8 mouse cellular contexts compared by ENCODE assay signal in the genomic region with DNA sequence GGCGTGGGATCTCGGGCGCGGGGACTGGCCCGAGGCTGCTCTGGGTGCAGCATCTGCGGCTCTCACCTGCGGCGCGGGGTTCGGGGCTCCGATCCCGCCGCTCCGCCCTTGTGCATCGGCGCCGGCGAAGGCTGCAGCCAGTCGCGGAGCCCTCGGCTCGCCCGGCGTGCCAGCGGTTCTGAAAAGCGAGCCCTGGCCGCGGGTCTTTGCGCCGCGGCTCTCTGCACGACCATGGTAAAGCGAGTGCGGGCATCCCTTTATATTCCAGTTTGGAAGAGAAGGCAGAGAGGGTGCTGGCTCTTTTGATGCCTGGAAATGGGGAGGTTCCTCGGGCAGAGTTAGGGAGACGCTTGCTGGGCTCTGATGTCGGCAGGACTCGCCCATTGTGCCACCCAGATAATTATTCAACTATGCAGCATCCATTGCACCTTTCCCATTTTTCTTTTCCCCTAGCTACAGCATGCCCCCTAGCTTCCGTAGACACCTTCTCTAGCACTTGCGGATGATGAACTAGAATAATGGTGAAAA. TPM values are rescaled to one million over a fixed set of nuclear protein-coding genes. Genes with fewer than 3 reads are reported as not detected.
DNase-seq lines count a peak whose midpoint lies in the region; ATAC-seq lines count a peak whose summit lies in the region.

No protein-coding gene starts in this region.

- H3K9ac ChIP-seq in intestine, embryonic 15.5 days: peak overlapping the region; percentile 77
- H3K9ac ChIP-seq in midbrain, embryonic 13.5 days (replicated peaks): peak overlapping the region; percentile 99

- intact Hi-C loops in left cerebral cortex, postnatal 36 days (cut with DNase I): loop anchor here (1.0 to 5.0 kb wide), 4 partner anchors 42 to 234 kb away; partner anchors contain the start of gene Mettl24

- H3K27ac ChIP-seq in intestine, embryonic 15.5 days: peak overlapping the region; percentile 91
- H3K27ac ChIP-seq in midbrain, embryonic 13.5 days: peak overlapping the region; percentile 99

- H3K4me1 ChIP-seq in intestine, embryonic 15.5 days (replicated peaks): 0 out of 2 replicates have a peak, but pooled peaks cover 2% of the 10 kb centered on the region
- H3K4me1 ChIP-seq in midbrain, embryonic 13.5 days (replicated peaks): peaks cover 35% of the 10 kb centered on the region

- WGBS in intestine, embryonic 15.5 days: under 1% methylated on average over 40 of the region's 40 CpGs
- under 1% methylated on average over 40 of the region's 40 CpGs for WGBS in midbrain, embryonic 13.5 days

- no peaks in the 10 kb centered on the region for H3K36me3 ChIP-seq in intestine, embryonic 15.5 days
- peaks cover 3% of the 10 kb centered on the region; the same call in 1 of the 2 replicates for H3K36me3 ChIP-seq in midbrain, embryonic 13.5 days

- DNase-seq in ZHBTc4 (ENCODE audit: low read depth, low spot score): peak; percentile 73
- DNase-seq in cerebellum, adult 8-10 months: peak; percentile 70
- DNase-seq in frontal cortex, postnatal 14 days (ENCODE audit: low spot score in 2 of 2): peak; percentile 29 to 36
- peak; percentile 47 to 64 for DNase-seq in left cerebral cortex, postnatal 36 days (ENCODE audit: low spot score in 2 of 2)
- peak; percentile 6 to 20 for DNase-seq in spleen, adult 18-20 months

- H3K9me3 ChIP-seq in intestine, embryonic 15.5 days: no peaks in the 10 kb centered on the region
- H3K9me3 ChIP-seq in midbrain, embryonic 13.5 days: no peaks in the 10 kb centered on the region

- peak overlapping the region; percentile 90 for H3K4me3 ChIP-seq in intestine, embryonic 15.5 days (replicated peaks)
- peak overlapping the region; percentile 95 for H3K4me3 ChIP-seq in midbrain, embryonic 13.5 days (replicated peaks)

- H3K27me3 ChIP-seq in intestine, embryonic 15.5 days (replicated peaks): no peaks in the 10 kb centered on the region
- no peaks in the 10 kb centered on the region for H3K27me3 ChIP-seq in midbrain, embryonic 13.5 days

- ATAC-seq in intestine, embryonic 15.5 days: no peak
- ATAC-seq in midbrain, embryonic 13.5 days: peak; percentile 21
- ATAC-seq in granulocyte monocyte progenitor cell, adult 5-6 weeks (replicated peaks; ENCODE audit: poor library complexity, severe bottlenecking): no peak

- peak overlapping the region; percentile 89 for H3K4me2 ChIP-seq in intestine, embryonic 15.5 days (replicated peaks)
- H3K4me2 ChIP-seq in midbrain, embryonic 13.5 days (replicated peaks): peak overlapping the region; percentile 65

RNA-seq across cellular contexts. Expression of gene Wasf1, which starts 1.1 kb away (rescaled TPM):
- 12.4 and 14.8 TPM in 2 replicates for polyA plus RNA-seq in intestine, embryonic 15.5 days (2015; fragmentation: Nextera tagmentation; extraction: Ambion mirVana)
- total RNA-seq in left cerebral cortex, postnatal 36 days (2021): 100 to 1,000 TPM; 263 to 267 TPM
- 93.7 and 97.1 TPM in 2 replicates for polyA plus RNA-seq in midbrain, embryonic 13.5 days (2015; fragmentation: Nextera tagmentation; extraction: Ambion mirVana)
- total RNA-seq in granulocyte monocyte progenitor cell, adult 5-6 weeks (2014; fragmentation: Nextera tagmentation): not detected in 2 replicates
- total RNA-seq in granulocyte monocyte progenitor cell, adult 5-6 weeks (2017): not detected in 2 replicates

RNA-seq across cellular contexts. Expression of gene Cdc40, which starts 1.2 kb away (rescaled TPM):
- polyA plus RNA-seq in intestine, embryonic 15.5 days (2015; fragmentation: Nextera tagmentation; extraction: Ambion mirVana): 26.8 and 29.7 TPM in 2 replicates
- total RNA-seq in left cerebral cortex, postnatal 36 days (2021): 10 to 100 TPM; 36.6 to 52.7 TPM
- polyA plus RNA-seq in midbrain, embryonic 13.5 days (2015; fragmentation: Nextera tagmentation; extraction: Ambion mirVana): 30.2 and 30.5 TPM in 2 replicates
- total RNA-seq in granulocyte monocyte progenitor cell, adult 5-6 weeks (2014; fragmentation: Nextera tagmentation): 63.7 and 64.7 TPM in 2 replicates
- total RNA-seq in granulocyte monocyte progenitor cell, adult 5-6 weeks (2017): 42.3 and 48.3 TPM in 2 replicates

Comparison
In these comparisons a context has a peak if more than half of its experiments do, and no peak if none do; other contexts are left out.
1. DNase-seq: peak in every context shown above with its lines; median percentile 73 in ZHBTc4; 70 in cerebellum, adult 8-10 months; 56 in left cerebral cortex, postnatal 36 days; 32 in frontal cortex, postnatal 14 days; 13 in spleen, adult 18-20 months.
2. RNA of gene Wasf1, which starts 1.1 kb away (total RNA-seq): 263 to 267 TPM in left cerebral cortex, postnatal 36 days; not detected in granulocyte monocyte progenitor cell, adult 5-6 weeks; every median in the first group is over 100 times any median in the second.